Mouse (Mus musculus): Measurements from ENCODE around the gene Rdh8.

Gene Rdh8

GRCm38 (mm10) chr9:20837184-20837947 lies 19.1 kb downstream of the Rdh8 start:
- no peak for DNase-seq (ENCODE audit: low spot score)

DNA sequence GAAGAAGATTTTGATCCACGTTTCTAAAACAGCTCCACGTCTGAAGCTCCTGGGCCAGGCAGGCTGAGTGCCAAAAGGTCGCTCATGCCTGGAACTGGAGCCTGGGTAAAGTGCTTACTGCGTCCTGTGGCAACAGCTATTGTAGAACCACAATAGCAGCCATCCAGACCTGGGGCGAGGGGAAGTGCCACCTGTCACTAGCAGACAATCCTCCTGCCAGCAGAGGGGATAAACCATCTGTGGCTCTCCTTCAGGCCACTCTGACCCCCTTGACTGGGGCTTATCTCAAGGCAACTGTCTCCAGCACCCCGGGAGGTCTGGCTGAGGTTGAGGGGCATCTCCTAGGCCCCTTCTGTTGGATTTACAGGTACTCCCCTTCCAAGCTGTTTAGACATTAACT lies 20.6 kb downstream of the Rdh8 start:
- DNase-seq (ENCODE audit: low spot score) = no peak

- DNase-seq (ENCODE audit: low spot score) = no peak
Measured at GRCm38 (mm10) chr9:20842211-20842610, 23.9 kb downstream of the Rdh8 start.

DNA sequence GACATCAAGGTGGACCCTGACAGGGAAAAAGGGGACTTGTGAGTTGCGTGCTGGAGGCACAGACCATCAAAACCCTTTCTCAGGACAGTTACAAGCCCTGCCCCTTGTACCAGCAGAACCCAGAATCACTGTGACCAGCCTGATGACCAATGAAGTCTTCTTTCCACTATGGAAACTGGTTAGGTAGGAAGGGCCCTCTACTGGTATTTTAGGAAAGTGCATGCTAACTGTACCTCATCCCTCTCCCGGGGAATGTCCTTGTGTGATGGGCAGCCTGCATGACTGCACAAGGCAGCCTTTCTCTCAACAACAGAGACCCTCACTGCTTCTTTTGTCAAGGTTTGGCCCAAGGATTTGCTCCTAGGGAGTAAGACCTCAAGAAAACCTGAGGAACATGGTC lies 24.4 kb downstream of the Rdh8 start:
- DNase-seq (ENCODE audit: low spot score) = no peak

DNA sequence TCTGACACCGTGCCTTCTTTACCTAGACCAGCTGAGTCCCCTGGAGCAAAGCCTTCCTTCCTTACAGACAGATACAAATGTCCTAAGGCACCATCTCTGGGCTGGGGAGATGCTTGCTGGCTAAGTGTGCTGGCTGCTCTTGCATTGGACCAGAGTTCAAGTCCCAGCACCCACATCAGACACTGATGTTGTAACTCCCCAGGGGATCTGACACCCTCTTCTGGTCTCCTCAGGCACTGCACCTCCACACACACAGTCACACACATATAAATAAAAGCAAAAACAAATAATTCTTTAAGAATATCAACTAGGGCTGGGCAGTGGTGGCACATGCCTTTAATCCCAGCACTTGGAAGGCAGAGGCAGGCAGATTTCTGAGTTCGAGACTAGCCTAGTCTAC lies 31.9 kb downstream of the Rdh8 start:
- no peak for DNase-seq (ENCODE audit: low spot score)

DNA sequence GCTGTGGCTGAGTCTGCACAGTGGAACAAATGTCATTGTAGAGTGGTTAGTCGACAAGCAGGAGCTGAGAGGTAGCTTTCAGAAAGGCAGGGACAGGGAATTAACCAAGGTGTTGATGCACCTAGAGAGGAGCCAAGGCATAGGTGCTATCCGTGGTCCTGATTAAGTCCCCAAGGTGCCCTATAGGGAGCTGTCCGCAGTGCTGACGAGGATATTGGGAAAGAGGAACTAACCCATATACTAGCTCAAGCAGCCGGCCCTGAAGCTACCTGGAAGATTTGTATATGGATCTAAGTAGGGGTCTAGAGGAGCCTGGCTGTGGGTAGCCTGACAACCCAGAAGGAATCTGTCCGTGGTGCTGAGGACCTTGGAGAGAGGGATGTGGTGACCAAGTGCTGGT lies 38.8 kb downstream of the Rdh8 start:
- DNase-seq (ENCODE audit: low spot score) = peak; percentile 39

DNA sequence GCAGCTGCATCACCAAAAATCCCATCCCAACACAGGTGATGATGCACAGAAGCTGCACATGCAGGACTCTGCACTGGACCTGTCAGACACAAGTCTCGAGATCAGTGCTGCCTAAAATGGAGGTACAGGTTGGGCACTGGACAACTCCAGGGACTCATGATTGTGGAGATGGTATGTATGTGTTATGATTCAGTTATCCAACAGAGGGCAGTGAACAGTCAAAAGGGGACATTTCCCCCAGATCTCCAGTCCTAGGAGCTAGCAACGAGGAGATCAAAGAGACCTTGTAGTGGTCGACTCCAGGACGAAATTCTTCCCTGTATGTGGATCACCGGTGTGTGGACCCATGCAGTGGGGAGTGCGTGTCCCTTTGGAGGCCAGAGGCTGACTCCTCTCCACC lies 41.6 kb downstream of the Rdh8 start:
- no peak for DNase-seq (ENCODE audit: low spot score)

GRCm38 (mm10) chr9:20861821-20862220 lies 43.5 kb downstream of the Rdh8 start:
- no peak for DNase-seq (ENCODE audit: low spot score)

DNA sequence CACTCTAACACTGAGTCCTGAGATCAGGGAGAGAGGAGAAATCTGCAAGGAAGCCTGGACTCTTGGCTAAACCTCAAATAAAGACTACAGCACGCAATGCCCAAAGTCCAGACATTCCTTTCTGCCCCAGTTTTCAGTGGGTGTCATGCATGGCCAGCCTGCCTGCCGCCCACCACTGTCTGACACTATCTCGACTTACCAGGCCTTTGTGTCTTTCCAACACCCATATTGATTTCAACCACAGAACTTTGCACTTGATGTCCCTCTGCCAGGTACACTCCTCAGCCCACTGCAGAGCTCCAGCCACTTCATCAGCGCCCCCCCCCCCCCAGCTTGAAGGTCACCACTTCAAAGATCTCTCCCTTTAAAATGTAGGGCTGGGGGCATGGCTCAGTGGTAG lies 43.9 kb downstream of the Rdh8 start:
- no peak for DNase-seq (ENCODE audit: low spot score)

- DNase-seq (ENCODE audit: low spot score) = no peak
Measured at GRCm38 (mm10) chr9:20866879-20867278, 48.6 kb downstream of the Rdh8 start.

DNA sequence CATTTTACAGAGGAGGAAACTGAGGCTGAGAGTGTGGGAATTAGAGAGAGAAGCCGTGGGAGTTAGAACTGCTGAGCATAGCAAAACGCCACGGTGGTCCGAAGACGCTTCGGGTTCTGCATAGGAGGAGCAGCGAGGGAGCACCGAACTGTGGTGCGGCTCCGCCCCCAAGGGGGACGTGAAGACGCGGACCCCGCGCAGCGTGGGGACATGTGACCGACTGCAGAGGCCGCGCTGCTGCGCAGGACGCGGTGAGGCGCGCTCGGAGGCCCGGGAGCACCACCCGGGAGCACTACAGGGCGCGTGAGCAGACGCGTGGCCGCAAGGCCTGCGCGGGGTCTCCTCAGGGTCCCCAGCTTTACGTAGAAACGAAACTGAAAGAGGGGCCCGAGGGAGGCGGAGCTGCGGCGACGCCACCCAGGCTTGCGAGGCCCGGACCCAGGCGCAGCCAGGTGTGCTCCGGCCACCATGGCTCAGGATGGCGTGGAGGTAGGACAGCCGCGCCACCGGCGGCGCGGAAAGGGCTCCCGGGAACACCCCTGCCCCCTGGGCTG lies 50.2 kb downstream of the Rdh8 start, which contains the start of gene A230050P20Rik:
Gene A230050P20Rik, plus strand, starts transcription at position 195 of the 554 bp plus-strand sequence.
- DNase-seq (ENCODE audit: low spot score) = peak; percentile 65

DNA sequence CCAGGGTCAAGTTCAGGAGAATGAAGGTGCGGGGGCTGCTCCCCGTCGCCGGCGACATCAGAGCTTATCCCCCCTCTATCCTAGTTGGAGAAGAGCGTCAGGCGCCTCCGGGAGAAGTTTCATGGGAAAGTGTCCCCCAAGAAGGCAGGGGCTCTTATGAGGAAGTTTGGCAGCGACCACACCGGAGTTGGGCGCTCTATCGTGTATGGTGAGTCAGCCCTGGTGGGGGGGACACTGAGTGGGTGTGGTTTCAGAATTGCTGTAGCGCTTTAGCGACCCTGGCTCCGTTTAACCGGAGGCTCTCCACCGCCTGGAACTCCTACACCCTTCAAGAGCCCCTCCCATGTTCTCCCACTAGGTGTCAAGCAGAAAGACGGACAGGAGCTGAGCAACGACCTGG lies 50.9 kb downstream of the Rdh8 start:
- DNase-seq (ENCODE audit: low spot score) = no peak

GRCm38 (mm10) chr9:20870211-20871173 lies 52.2 kb downstream of the Rdh8 start:
- no peak for DNase-seq (ENCODE audit: low spot score)

- no peak for DNase-seq (ENCODE audit: low spot score)
Measured at GRCm38 (mm10) chr9:20872991-20873390, 54.7 kb downstream of the Rdh8 start.

DNA sequence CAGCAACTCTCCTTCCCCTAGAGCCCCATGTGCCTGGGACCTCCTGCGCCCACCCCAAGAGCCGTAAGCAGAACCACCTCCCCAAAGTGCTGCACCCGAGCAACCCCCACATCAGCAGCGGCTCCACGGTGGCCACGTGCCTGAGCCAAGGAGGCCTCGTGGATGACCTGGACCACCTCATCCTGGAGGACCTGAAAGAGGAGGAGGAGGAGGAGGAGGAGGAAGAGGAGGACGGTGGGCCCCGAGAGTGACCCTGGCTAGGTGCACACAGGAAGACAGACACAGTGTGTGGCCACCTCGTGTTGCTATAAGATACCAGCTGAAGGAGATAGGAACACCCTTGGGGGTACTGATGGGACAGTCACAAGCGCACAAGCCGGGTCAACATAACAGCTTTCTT lies 55.2 kb downstream of the Rdh8 start:
- no peak for DNase-seq (ENCODE audit: low spot score)

DNA sequence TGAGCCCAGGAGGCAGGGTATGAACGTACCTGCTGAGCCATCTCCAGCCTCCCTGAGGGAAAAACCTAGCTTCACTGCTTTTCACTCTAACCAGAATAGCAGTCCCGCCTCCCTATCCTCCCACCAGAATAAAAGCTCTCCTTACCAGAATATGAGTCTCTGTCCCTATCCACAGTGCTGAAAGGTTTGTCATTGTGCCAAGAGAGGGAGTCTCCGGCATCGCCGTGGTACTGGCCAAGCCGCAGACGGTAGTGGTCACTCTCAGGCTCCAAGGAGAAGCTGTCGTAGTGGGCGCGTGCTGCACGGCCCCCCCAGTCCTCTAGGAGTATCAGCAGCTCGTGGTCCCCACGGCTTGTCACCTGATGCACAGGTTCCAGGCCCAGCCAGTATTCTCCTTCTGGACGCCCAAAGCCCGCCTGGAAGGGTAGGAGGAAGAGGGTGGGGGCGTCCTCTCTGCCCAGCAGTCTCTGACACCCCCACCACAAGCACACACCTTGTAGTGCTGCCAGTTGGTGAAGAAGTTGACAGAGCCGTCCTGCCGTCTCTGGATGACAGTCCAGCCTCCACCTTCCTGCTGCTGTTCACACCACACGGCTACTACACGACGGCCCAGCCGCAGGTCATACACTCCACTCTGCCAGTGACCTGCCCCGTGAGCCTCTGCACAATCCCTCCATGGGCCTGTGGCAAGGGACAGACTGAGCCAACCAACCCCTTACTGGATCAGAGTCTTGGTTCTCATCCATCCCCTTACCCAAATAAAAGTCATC lies 56.9 kb downstream of the Rdh8 start:
- no peak for DNase-seq (ENCODE audit: low spot score)
